Mouse (Mus musculus): Measurements from ENCODE around the gene Card10. TPM values are rescaled to one million over a fixed set of nuclear protein-coding genes. Genes with fewer than 3 reads are reported as not detected.
A peak's percentile ranks its signal among the peaks of the same experiment; 100 is the strongest.
"Not testable (repeated sequence)": the region's sequence is repeated elsewhere in the genome, so short reads cannot be mapped to it uniquely, and the experiment has no call there.

Card10 gene
- 2.7 and 2.9 TPM in 2 replicates for polyA plus RNA-seq (2016; fragmentation: Nextera tagmentation; extraction: Ambion mirVana)

DNA sequence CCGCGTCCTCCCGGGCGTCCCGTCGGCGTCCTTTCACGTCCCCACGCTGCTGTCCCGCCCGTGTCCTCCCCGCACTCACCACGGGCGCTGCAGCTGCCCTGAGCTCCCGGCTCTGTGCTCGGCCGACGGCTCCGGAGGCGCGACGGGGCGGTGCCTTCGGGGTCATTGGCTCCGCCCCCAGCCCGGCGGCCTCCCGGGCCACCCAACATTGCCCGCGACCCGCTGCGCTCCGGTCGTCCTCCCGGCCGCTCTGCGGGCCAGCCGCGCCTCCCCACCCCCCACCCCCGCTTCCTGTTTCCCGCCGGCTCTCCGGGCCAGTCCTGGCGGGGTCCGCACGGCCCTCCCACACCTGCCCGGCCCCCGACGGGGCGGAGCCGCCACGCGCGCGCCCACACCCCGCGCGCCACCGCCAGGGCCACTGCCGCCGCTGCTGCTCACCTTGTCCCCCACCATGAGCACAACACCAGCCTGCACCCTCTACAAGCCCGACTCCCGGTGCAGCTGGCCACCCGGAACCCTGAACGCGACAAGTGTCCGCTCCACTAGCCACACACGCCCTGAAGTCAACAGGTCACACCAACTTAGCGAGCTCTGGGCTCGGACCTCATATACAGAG lies at the start of gene Card10:
Gene Card10, minus strand, starts transcription at position 267 of the 616 bp plus-strand sequence.
- peak within 1 kb of the TSS; percentile 57 for H3K9ac ChIP-seq
- peak within 1 kb of the TSS; percentile 52 for H3K4me3 ChIP-seq
- H3K27me3 ChIP-seq = peaks cover 64% of the 10 kb centered on the region
- H3K27ac ChIP-seq = no peak within 1 kb of the TSS
- peak within 1 kb of the TSS; percentile 76 for H3K4me2 ChIP-seq (replicated peaks)
- peaks cover 23% of the 10 kb centered on the region for H3K4me1 ChIP-seq
- no peaks in the 10 kb centered on the region for H3K36me3 ChIP-seq
- 1% methylated on average over 68 of the region's 70 CpGs for WGBS
- no peaks in the 10 kb centered on the region for H3K9me3 ChIP-seq (replicated peaks)
- ATAC-seq (ENCODE audit: low FRiP score) = peak; percentile 47; the same call in 1 of the 2 replicates

DNA sequence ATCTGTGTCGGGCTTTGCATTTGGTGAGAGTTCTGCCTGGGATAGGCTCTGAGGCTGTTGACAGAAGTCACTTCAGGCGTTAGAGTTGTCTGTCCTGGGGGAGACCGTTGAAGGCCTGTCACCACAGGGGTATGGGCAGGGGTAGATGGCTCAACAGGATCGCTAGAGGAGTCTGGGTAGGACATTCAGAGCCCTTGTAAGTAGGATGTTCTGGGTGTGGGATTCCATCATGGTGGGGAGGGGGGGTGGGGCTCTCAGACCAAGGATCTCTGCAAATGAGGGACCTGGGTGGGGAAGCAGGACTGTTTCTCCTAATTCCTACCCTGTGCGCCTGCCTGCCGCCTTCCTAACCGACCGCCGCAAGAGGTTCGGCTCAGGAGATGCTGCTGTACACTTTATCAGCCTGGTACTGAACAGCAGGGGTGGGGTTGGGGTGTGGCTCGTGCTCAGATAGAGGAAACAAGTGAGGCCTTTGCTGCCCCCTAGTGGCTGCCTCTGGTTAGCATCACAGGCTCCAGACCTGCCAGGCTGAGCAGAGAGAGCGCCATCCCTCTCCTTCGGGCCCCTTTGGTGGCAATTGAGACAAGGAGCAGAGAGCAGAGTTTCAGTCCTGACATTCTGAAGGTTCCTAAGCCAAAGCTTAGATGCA lies 48.8 kb upstream of the Card10 start:
- 20% methylated on average over 10 of the region's 13 CpGs for WGBS
- Histone ChIP-seq H3K36me3 (no peaks in the 10 kb centered on the region), H3K9me3 (replicated peaks) (no peaks in the 10 kb centered on the region), H3K27me3 (peaks cover 9% of the 10 kb centered on the region; the same call in 1 of the 2 replicates), H3K27ac (no peak overlapping the region), H3K4me2 (replicated peaks) (peak overlapping the region; percentile 38; the same call in 1 of the 2 replicates), H3K4me3 (no peak overlapping the region), H3K4me1 (peaks cover 11% of the 10 kb centered on the region; the same call in 1 of the 2 replicates), H3K9ac (no peak overlapping the region)
- peak; percentile 76 for ATAC-seq (ENCODE audit: low FRiP score)

DNA sequence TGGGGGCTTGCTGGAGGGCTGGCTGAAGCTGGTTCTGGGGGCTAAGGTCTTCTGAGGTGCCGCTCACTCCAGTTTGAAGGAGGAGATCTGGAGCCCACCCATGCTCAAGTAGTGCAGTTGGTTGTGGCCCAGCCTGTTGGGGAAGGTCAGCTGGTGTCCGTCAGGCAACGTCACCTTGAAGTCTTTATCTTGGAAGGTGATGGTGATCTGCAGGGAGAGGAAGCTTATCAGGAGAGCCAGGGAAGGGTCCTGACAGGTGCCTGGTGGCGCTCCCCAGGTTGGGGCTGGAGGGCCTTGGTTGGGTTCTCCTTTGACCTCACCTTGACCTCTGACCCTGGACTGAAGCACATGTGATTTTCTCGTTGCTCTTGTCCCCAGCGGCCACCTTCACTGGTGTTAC lies 48.1 kb upstream of the Card10 start:
- no peak for ATAC-seq (ENCODE audit: low FRiP score)
- Histone ChIP-seq H3K9ac (no peak overlapping the region), H3K4me3 (no peak overlapping the region), H3K27me3 (peaks cover 9% of the 10 kb centered on the region; the same call in 1 of the 2 replicates), H3K27ac (no peak overlapping the region), H3K4me2 (replicated peaks) (no peak overlapping the region), H3K4me1 (peaks cover 15% of the 10 kb centered on the region), H3K36me3 (no peaks in the 10 kb centered on the region), H3K9me3 (replicated peaks) (no peaks in the 10 kb centered on the region)
- 70% methylated on average over 6 of the region's 6 CpGs for WGBS

DNA sequence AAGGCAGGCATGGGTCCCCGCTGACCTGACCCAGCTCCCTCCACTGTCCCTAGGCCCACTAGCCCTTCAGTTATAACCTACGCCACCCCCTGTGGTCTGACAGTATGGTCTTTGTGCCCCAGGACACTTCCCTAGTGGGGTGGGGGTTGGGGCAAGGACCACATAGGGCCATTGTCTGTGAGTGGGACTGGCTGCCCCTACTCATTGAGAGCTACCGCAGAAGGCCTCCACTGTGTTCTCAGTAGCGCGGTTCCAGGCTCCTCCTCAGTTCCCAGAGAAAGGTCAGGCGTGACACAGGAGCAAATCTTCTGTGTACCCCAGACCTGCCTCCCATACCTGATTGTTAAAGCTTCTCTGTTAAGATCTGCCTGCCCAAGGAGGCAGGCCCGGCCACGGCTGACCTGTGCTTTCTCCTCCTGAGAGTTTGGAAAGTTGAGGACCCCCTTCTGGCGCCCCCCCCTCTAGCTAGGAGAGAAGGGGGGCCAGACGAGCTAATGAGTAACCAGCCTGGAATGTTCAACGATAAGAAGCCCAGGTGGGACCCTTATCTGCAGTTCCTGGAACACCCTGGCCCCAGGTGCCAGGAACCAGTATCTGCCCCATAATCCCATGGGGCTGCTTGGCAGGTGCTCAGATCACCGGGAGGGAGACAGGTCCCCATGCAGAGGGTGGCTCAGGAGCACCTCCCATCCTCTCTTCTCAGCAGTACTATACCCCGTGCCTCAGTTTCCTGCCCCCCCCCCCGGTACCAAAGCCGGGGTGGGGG lies 47.4 kb upstream of the Card10 start:
- Histone ChIP-seq H3K27me3 (peaks cover 9% of the 10 kb centered on the region; the same call in 1 of the 2 replicates), H3K9ac (no peak overlapping the region), H3K4me1 (peaks cover 21% of the 10 kb centered on the region), H3K4me3 (no peak overlapping the region), H3K36me3 (no peaks in the 10 kb centered on the region), H3K27ac (no peak overlapping the region), H3K4me2 (replicated peaks) (no peak overlapping the region), H3K9me3 (replicated peaks) (no peaks in the 10 kb centered on the region)
- ATAC-seq (ENCODE audit: low FRiP score) = no peak
- 70% methylated on average over 15 of the region's 15 CpGs for WGBS

DNA sequence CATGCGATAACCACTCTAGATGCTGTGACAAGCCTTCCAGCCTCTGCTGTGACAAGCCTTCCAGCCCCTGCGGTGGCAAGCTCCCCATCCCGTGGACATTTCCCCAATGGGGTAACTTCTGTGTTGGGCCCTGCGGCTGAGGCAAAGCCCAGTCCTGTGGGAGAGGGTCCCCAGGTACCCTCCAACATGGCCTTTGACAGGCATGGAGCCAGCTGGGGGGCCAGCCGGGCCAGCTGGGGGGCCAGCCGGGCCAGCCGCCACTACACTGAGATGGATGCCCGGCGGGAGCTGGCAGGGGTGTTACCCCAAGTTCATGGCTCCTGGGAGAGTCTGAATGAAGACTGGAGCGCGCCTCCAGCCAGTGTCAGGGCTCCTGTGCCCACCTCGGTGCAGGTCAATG lies 46.6 kb upstream of the Card10 start:
- H3K4me1 ChIP-seq = peaks cover 26% of the 10 kb centered on the region
- H3K4me2 ChIP-seq (replicated peaks) = no peak overlapping the region

DNA sequence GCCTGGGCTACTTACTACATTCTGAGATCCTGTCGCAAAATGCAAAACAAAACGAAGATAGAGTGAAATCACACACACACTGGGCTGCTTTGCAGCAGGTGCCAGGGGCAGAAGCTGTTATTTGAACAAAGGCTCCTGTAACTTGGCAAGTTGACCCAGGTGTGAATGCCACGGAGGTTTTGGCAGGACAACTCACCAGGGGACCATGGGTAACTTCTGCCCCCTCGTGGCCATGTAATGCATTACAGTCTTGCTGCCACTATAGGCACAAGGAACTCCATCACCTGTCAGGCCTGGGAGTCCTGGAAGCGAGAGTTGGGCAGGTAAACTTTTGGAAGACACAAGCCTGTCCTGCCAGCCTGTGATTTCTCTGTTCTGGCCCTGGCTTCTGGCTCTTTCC lies 45.6 kb upstream of the Card10 start:
- Histone ChIP-seq H3K27ac (no peak overlapping the region), H3K9ac (no peak overlapping the region), H3K4me1 (peaks cover 34% of the 10 kb centered on the region), H3K4me2 (replicated peaks) (no peak overlapping the region), H3K36me3 (no peaks in the 10 kb centered on the region), H3K27me3 (peaks cover 24% of the 10 kb centered on the region), H3K9me3 (replicated peaks) (no peaks in the 10 kb centered on the region), H3K4me3 (no peak overlapping the region)
- 34% methylated on average over 5 of the region's 5 CpGs for WGBS
- ATAC-seq (ENCODE audit: low FRiP score) = no peak

More for the DNA sequence above, 46.6 kb upstream of the Card10 start:
- WGBS = 82% methylated on average over 12 of the region's 12 CpGs
- Histone ChIP-seq H3K9ac (no peak overlapping the region), H3K9me3 (replicated peaks) (no peaks in the 10 kb centered on the region), H3K27ac (no peak overlapping the region), H3K27me3 (peaks cover 14% of the 10 kb centered on the region), H3K4me3 (no peak overlapping the region), H3K36me3 (no peaks in the 10 kb centered on the region)
- no peak for ATAC-seq (ENCODE audit: low FRiP score)

DNA sequence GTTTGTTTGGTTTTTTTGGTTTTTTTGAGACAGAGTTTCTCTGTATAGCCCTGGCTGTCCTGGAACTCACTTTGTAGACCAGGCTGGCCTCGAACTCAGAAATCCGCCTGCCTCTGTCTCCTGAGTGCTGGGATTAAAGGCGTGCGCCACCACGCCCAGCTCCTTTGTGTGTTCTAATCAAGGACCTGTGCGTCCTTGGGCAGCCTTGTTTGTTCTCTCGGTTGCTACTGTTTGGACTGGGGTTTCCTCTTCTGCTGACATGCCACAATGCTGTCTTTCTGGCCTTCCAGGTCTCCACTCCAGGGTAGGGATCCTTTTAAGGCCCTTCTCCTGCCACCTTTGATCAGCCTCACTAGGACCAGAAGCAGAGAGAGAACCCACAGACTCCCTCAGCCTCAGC lies 44.0 kb upstream of the Card10 start:
- H3K4me3 ChIP-seq; H3K36me3 ChIP-seq; H3K4me2 ChIP-seq (replicated peaks); ATAC-seq (ENCODE audit: low FRiP score); H3K27ac ChIP-seq; H3K9me3 ChIP-seq (replicated peaks); H3K9ac ChIP-seq: not testable (repeated sequence)
- peaks cover 47% of the 10 kb centered on the region for H3K4me1 ChIP-seq
- WGBS = 87% methylated on average over 7 of the region's 7 CpGs
- H3K27me3 ChIP-seq = peaks cover 35% of the 10 kb centered on the region

DNA sequence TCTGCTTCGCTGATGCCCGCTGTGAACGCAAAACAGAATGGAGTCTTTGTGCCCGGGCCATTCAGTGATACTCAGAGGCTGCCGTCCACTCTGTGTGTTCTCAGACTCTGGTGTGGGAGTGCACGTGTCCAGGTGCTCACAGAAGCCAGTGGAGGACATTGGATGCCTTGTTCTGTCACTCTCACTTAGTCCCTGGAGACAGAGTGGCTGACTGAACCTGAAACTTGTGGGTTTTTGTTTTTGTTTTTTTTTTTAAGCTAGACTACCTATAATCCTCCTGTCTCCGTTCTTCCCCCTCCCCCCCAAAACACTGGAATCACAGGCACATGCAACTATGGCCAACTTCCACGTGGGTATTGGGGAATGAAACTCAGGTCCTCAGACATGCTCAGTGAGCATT lies 43.5 kb upstream of the Card10 start:
- H3K36me3 ChIP-seq = no peaks in the 10 kb centered on the region
- no peak overlapping the region for H3K4me2 ChIP-seq (replicated peaks)
- H3K4me1 ChIP-seq = peaks cover 48% of the 10 kb centered on the region
- no peak for ATAC-seq (ENCODE audit: low FRiP score)
- no peak overlapping the region for H3K27ac ChIP-seq
- no peak overlapping the region for H3K9ac ChIP-seq
- WGBS = 67% methylated on average over 8 of the region's 8 CpGs
- no peak overlapping the region for H3K4me3 ChIP-seq
- no peaks in the 10 kb centered on the region for H3K9me3 ChIP-seq (replicated peaks)
- peaks cover 38% of the 10 kb centered on the region for H3K27me3 ChIP-seq

DNA sequence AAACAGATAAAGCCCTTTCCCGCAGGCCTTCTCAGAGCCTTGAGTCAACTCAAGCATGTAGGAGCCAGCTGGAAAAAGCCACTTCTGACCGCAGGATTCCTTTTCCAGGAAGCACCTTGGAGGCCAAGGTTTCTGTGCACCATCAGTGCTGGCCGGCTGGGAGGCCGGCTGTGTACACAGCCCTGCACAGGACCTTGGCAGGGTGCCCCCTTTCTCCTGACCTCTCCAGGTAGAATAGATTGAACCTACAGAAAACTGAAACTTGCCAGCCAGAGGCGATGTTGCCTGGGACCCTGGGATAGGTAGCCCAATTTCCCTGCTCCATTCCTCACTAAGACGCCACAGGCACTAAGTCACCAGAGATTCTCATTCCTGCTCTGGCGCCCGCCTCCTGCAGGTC lies 43.0 kb upstream of the Card10 start:
- ATAC-seq (ENCODE audit: low FRiP score) = no peak
- Histone ChIP-seq H3K9ac (no peak overlapping the region; the same call in 1 of the 2 replicates), H3K9me3 (replicated peaks) (no peaks in the 10 kb centered on the region), H3K27ac (peak overlapping the region; percentile 35; the same call in 1 of the 2 replicates), H3K36me3 (no peaks in the 10 kb centered on the region), H3K27me3 (peaks cover 38% of the 10 kb centered on the region), H3K4me2 (replicated peaks) (no peak overlapping the region), H3K4me3 (no peak overlapping the region), H3K4me1 (peaks cover 53% of the 10 kb centered on the region)
- 69% methylated on average over 8 of the region's 8 CpGs for WGBS

DNA sequence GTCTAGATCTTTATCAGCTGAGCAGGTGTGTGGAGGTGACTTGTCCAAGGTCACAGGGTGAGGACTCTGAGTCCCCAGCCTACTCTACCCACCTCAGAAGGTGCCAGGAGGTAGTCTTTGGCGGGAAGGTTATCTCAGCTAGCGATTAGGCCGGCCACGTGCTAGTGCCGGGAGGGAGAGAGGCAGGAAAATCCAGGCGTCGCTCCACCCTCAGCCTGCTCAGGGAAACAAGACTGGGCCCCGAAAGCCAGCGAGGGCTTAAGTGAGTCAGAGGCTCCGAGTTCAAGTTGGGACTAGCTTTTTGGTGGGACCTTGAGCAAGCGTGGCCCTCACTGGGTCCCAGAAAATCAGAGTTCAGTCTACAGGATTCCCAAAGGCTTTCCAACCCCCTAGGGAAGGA lies 42.5 kb upstream of the Card10 start:
- ATAC-seq (ENCODE audit: low FRiP score) = no peak
- H3K4me2 ChIP-seq (replicated peaks) = no peak overlapping the region
- peaks cover 38% of the 10 kb centered on the region for H3K27me3 ChIP-seq
- no peak overlapping the region for H3K9ac ChIP-seq
- 72% methylated on average over 11 of the region's 11 CpGs for WGBS
- peak overlapping the region; percentile 35; the same call in 1 of the 2 replicates for H3K27ac ChIP-seq
- peaks cover 55% of the 10 kb centered on the region for H3K4me1 ChIP-seq
- H3K9me3 ChIP-seq (replicated peaks) = no peaks in the 10 kb centered on the region
- H3K4me3 ChIP-seq = no peak overlapping the region
- no peaks in the 10 kb centered on the region for H3K36me3 ChIP-seq

DNA sequence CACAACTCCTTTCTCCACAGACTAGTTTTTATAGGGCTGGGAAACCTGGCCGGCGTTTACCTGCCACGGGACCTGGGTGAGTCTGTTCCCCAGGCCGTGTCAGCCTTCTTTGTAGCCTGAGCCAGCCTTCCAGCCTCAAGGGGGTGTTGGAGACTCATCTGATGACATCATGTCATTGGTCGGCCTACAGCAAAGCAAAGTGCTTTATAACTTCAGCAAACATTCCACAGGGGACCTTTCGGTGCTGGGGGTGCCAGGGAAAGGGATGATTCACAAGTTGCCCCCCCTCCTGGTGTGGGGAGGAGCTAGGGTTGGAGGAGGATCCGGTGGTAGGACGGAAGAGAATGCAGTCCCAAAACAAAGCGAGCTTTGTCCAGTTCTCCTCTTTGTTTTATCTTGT lies 41.9 kb upstream of the Card10 start:
- Histone ChIP-seq H3K36me3 (no peaks in the 10 kb centered on the region), H3K27me3 (peaks cover 36% of the 10 kb centered on the region), H3K4me1 (peaks cover 57% of the 10 kb centered on the region), H3K9ac (no peak overlapping the region), H3K4me3 (no peak overlapping the region), H3K9me3 (replicated peaks) (no peaks in the 10 kb centered on the region), H3K27ac (no peak overlapping the region), H3K4me2 (replicated peaks) (peak overlapping the region; percentile 81; the same call in 1 of the 2 replicates)
- no peak for ATAC-seq (ENCODE audit: low FRiP score)
- WGBS = 36% methylated on average over 9 of the region's 9 CpGs

Measured in hindbrain, embryonic 12.5 days (tissue).